Mouse (Mus musculus) mouse embryonic stem cell (cell line): ENCODE data around the gene Qpctl.
"Not testable (repeated sequence)": the region's sequence is repeated elsewhere in the genome, so short reads cannot be mapped to it uniquely, and the experiment has no call there.

Experiments
- in situ Hi-C, 2 experiments: fragments of 300-500 bp; cut with MboI; formaldehyde crosslinking; loops; 1 replicate in 1 of 2; 3 replicates in 1 of 2; pipeline ENCODE4 v1.14.3; 2019 to 2020; ENCODE audit warnings: low sequenced_read_pairs in 2 of 2, low pct_unique_long_range_greater_than_20kb in 1 of 2, mixed read lengths in 1 of 2; ENCODE audit not compliant: unreplicated experiment in 1 of 2

Gene Qpctl

GRCm38 (mm10) chr7:19166990-19167389 is 17.9 kb upstream of the Qpctl start:
- in situ Hi-C loops, result no loop called here

GRCm38 (mm10) chr7:19165656-19166423 is 16.7 kb upstream of the Qpctl start, which contains the start of gene Gipr:
TSS of gene Gipr (minus strand) at chr7:19166127.
- in situ Hi-C loops, result no loop called here

GRCm38 (mm10) chr7:19164978-19165377 is 15.9 kb upstream of the Qpctl start:
- in situ Hi-C loops, result no loop called here

- in situ Hi-C loops, result no loop called here
Measured at GRCm38 (mm10) chr7:19164189-19164588, 15.1 kb upstream of the Qpctl start.

GRCm38 (mm10) chr7:19163752-19164151 is 14.7 kb upstream of the Qpctl start:
- in situ Hi-C loops, result no loop called here

GRCm38 (mm10) chr7:19162928-19163327 is 13.8 kb upstream of the Qpctl start:
- in situ Hi-C loops, result no loop called here

- in situ Hi-C loops, result no loop called here
Measured at GRCm38 (mm10) chr7:19160115-19160514, 11.0 kb upstream of the Qpctl start.

- in situ Hi-C loops, result no loop called here
Measured at GRCm38 (mm10) chr7:19159411-19159810, 10.3 kb upstream of the Qpctl start.

GRCm38 (mm10) chr7:19158601-19159000 is 9.5 kb upstream of the Qpctl start:
- in situ Hi-C loops, result no loop called here

- in situ Hi-C loops, result no loop called here
Measured at GRCm38 (mm10) chr7:19157160-19157800, 8.2 kb upstream of the Qpctl start.

GRCm38 (mm10) chr7:19155825-19156475 is 6.9 kb upstream of the Qpctl start:
- in situ Hi-C loops, result no loop called here

- in situ Hi-C loops, result no loop called here
Measured at GRCm38 (mm10) chr7:19154796-19155195, 5.7 kb upstream of the Qpctl start.

- in situ Hi-C loops, result not testable (repeated sequence)
Measured at GRCm38 (mm10) chr7:19151121-19151520, 2.0 kb upstream of the Qpctl start.

- in situ Hi-C loops, result no loop called here
Measured at GRCm38 (mm10) chr7:19149626-19150025, 535 bp upstream of the Qpctl start, which contains the start of gene Snrpd2. TSS of gene Snrpd2 (plus strand) at chr7:19149722.

- in situ Hi-C loops, result no loop called here
Measured at GRCm38 (mm10) chr7:19148180-19148874, 764 bp downstream of the Qpctl start.

- in situ Hi-C loops, result no loop called here
Measured at GRCm38 (mm10) chr7:19147497-19148045, 1.5 kb downstream of the Qpctl start.

GRCm38 (mm10) chr7:19146793-19147192 is 2.3 kb downstream of the Qpctl start:
- in situ Hi-C loops, result no loop called here

GRCm38 (mm10) chr7:19137380-19137779 is 11.7 kb downstream of the Qpctl start:
- in situ Hi-C loops, result no loop called here
